Mouse (Mus musculus): ENCODE data around the gene Pcdh9.

DNA sequence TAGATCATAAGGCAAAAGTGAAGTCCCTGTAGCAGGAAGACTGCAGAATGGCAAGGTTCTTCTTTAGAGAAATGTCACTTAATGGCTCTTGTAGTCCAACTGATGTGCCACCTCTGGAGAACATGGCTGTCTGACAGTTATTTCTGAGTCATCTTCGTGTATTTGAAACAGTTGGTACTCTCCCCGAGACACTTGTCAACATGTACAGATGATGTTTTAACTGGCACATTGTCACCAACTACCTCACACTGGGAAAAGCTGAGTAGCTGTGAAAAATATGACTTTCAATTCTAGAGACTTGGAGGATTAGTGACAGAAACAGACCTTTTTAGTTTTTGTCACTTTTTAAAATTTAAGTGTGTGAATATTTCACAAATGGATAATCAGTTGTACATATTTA, 804.8 kb downstream of the Pcdh9 start:
- TF ChIP-seq POLR2A (IDR thresholded peaks at IDR 0.05; ENCODE audit: borderline replicate concordance, extremely low read depth, insufficient read depth, insufficient read length, poor library complexity, severe bottlenecking) (no peak), CTCF (IDR thresholded peaks at IDR 0.05; ENCODE audit: borderline replicate concordance, extremely low read depth, insufficient read depth, insufficient read length) (no peak)

Measured in brain, embryonic 14.5 days (tissue).